Mouse (Mus musculus) neural tube, embryonic 15.5 days (tissue): Measurements from ENCODE around the gene Tmem176b. TPM values are rescaled to one million over a fixed set of nuclear protein-coding genes. Genes with fewer than 3 reads are reported as not detected.

Source experiments
- ATAC-seq: fragments of 200-750 bp; cut with Nextera tagmentation; 2 replicates; pipeline ENCODE4 v1.8.0; 2017; ENCODE audit warnings: mild to moderate bottlenecking, moderate TSS enrichment, moderate library complexity; ENCODE audit not compliant: low FRiP score
- H3K27ac ChIP-seq: fragments of 300-500 bp; sonication (generic); replicated peaks from 2 replicates; pipeline ENCODE4 v1.5.1; 2015; ENCODE audit warnings: mild to moderate bottlenecking, inconsistent platforms
- H3K27me3 ChIP-seq: fragments of 300-500 bp; sonication (generic); replicated peaks from 2 replicates; pipeline ENCODE4 v1.6.1; 2015; ENCODE audit warnings: inconsistent platforms
- H3K36me3 ChIP-seq: fragments of 300-500 bp; sonication (generic); 2 replicates; pipeline ENCODE4 v1.6.1; 2015; ENCODE audit warnings: inconsistent platforms
- H3K4me1 ChIP-seq: fragments of 300-500 bp; sonication (generic); 2 replicates; pipeline ENCODE4 v1.6.1; 2015; ENCODE audit warnings: inconsistent platforms
- H3K4me2 ChIP-seq: fragments of 300-500 bp; sonication (generic); 2 replicates; pipeline ENCODE4 v1.6.1; 2015; ENCODE audit warnings: inconsistent platforms, mild to moderate bottlenecking, moderate library complexity
- H3K4me3 ChIP-seq: fragments of 300-500 bp; sonication (generic); replicated peaks from 2 replicates; pipeline ENCODE4 v1.5.1; 2015; ENCODE audit warnings: mild to moderate bottlenecking, inconsistent platforms
- H3K9ac ChIP-seq: fragments of 300-500 bp; sonication (generic); replicated peaks from 2 replicates; pipeline ENCODE4 v1.6.1; 2015; ENCODE audit warnings: mild to moderate bottlenecking, inconsistent platforms
- H3K9me3 ChIP-seq: fragments of 300-500 bp; sonication (generic); replicated peaks from 2 replicates; pipeline ENCODE4 v1.6.1; 2016; ENCODE audit warnings: inconsistent platforms
- WGBS: fragments of 180-500 bp; shearing (Covaris S2); methylation state at CpG from one replicate; pipeline ENCODE4 v1.1.7; 2015; ENCODE audit warnings: mixed read lengths; 5-methylcytosine and 5-hydroxymethylcytosine counted together
- polyA plus RNA-seq: library from polyadenylated mRNA; unstranded; fragments of >200 nt; fragmentation: Nextera tagmentation; extraction: Ambion mirVana; gene quantifications from 2 replicates; pipeline ENCODE4 v1.2.1, GENCODE M21; 2015

Tmem176b gene
- polyA plus RNA-seq, 1 experiment from 2014 or later = 133 TPM

DNA sequence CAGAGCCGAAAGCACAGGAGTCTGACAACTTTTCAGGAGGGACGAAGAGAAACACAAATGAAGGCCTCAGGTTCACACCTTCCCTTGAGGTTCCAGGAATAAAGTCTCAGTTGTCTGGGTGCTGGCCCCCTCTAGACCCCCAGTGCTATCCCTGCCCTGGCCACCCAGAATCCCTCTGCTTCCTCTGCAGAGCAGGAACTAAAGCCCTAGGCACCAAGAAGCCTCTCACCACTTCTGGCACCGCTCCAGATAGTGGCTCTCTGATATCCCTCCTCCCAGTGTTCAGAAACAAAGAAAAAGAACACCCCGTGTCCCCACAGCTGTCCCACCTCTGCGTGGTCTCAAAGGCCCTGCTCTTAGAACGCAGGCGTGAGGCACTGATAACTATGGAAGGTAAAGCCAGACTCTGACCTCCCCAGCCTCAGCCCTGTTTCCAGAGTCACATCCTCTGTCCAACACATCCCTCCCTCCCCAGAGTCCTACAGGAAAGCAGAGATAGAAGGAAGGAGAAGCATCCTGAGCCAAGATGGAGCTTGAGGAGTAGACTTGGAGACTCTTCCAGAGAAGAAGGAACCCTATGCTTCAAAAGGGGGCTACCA lies 826 bp downstream of the Tmem176b start, which contains the start of gene Tmem176a:
Gene Tmem176a, plus strand, starts transcription at position 549 of the 599 bp plus-strand sequence.
- Histone ChIP-seq H3K4me1 (peaks cover 35% of the 10 kb centered on the region), H3K4me3 (peak within 1 kb of the TSS; percentile 38)

DNA sequence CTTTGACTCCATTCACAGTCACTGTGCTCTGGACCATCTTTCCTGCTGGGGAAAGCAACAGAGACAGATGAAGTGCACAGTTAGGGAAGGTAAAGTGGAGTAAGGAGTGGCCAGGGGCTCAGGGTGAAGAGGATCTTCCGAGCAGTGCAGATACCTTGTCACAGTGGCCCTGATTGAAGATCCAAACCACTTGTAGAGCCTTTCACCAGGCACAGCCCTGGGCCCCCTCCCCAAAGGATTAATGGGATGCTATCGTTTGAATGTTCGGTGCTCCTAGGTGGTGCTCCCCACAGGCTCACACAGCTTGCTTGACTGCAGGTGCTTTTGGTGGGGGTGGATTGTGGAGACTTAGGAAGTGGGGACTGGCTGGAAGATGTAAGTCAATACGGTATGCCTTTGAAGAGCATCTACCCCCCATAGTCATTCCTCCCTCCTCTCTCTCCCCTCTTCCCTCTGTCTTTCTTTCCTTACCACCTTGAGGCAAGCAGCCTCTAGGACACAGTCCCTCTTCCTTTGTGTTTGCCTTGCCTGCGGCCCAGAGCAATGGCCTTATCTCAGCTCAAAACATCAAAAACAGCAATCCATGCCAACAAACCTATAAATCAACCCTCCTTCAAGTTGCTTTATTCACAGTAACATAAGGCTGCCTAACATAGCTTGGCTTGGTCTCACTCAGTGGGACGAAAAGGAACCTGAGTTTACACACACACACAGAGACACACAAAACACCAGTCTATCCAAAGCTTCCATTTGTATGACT lies 2.8 kb downstream of the Tmem176b start:
- Histone ChIP-seq H3K27me3 (no peaks in the 10 kb centered on the region), H3K4me2 (peak overlapping the region; percentile 55; the same call in 1 of the 2 replicates), H3K36me3 (no peaks in the 10 kb centered on the region), H3K27ac (no peak overlapping the region), H3K9ac (no peak overlapping the region), H3K4me3 (no peak overlapping the region), H3K4me1 (peaks cover 35% of the 10 kb centered on the region), H3K9me3 (no peaks in the 10 kb centered on the region)
- ATAC-seq = no peak
- WGBS = 70% methylated on average over 6 of the region's 6 CpGs

More for the DNA sequence above, 826 bp downstream of the Tmem176b start, which contains the start of gene Tmem176a:
- peak; percentile 13; the same call in 1 of the 2 replicates for ATAC-seq
- H3K4me2 ChIP-seq = peak within 1 kb of the TSS; percentile 55
- H3K9ac ChIP-seq = peak within 1 kb of the TSS; percentile 29
- H3K27ac ChIP-seq = peak within 1 kb of the TSS; percentile 70
- WGBS = 31% methylated on average over 7 of the region's 7 CpGs
- H3K9me3 ChIP-seq = no peaks in the 10 kb centered on the region
- no peaks in the 10 kb centered on the region for H3K27me3 ChIP-seq
- H3K36me3 ChIP-seq = no peaks in the 10 kb centered on the region

DNA sequence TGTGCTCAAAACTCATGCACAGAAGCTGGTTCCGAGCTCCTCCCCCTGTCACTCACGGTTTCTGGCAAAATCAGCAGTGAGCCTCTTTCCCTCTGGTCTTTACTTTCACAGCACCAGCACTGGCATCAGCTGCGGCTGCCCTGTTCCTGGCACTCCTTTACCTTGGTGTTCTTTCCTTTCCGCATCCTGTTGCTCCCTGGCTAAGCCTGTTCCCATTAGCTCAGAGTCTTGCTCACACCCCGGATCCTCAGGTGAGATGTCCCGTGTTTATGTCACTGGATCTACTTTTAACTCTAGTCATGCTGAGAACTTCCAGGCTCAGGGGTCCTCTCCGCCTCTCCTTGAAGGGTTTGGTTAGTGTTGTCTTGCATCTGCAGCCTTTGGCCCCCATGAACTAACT lies 3.8 kb downstream of the Tmem176b start:
- no peak overlapping the region for H3K9ac ChIP-seq
- H3K36me3 ChIP-seq = no peaks in the 10 kb centered on the region
- no peak overlapping the region for H3K27ac ChIP-seq
- peaks cover 35% of the 10 kb centered on the region for H3K4me1 ChIP-seq
- no peak for ATAC-seq
- no peak overlapping the region for H3K4me3 ChIP-seq
- H3K9me3 ChIP-seq = no peaks in the 10 kb centered on the region
- WGBS = 87% methylated on average over 7 of the region's 7 CpGs
- no peak overlapping the region for H3K4me2 ChIP-seq
- H3K27me3 ChIP-seq = no peaks in the 10 kb centered on the region

DNA sequence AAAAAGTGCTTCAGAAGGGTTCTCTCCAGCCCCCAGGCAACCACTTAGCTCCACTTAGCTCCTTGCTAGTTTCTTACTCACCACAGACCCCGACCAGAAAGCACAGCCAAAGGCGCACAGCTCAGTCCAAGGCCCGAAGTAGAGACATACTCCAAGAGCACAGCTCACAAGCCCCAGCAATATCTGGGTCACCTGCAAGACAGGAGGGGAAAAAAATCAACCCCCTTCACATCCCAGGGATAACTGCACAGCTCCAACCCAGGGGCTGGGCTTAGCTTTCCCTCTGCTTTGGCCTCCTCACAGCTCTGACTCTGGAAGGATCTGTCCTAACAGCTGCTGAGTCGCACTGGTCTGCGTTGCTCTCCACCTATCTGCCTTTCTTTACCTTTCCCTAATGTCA lies 5.2 kb downstream of the Tmem176b start:
- H3K4me2 ChIP-seq = no peak overlapping the region
- H3K27me3 ChIP-seq = no peaks in the 10 kb centered on the region
- no peak overlapping the region for H3K9ac ChIP-seq
- H3K9me3 ChIP-seq = no peaks in the 10 kb centered on the region
- H3K4me1 ChIP-seq = peaks cover 23% of the 10 kb centered on the region
- H3K36me3 ChIP-seq = no peaks in the 10 kb centered on the region
- no peak overlapping the region for H3K27ac ChIP-seq
- no peak for ATAC-seq
- WGBS = 91% methylated on average over 5 of the region's 5 CpGs
- H3K4me3 ChIP-seq = no peak overlapping the region

DNA sequence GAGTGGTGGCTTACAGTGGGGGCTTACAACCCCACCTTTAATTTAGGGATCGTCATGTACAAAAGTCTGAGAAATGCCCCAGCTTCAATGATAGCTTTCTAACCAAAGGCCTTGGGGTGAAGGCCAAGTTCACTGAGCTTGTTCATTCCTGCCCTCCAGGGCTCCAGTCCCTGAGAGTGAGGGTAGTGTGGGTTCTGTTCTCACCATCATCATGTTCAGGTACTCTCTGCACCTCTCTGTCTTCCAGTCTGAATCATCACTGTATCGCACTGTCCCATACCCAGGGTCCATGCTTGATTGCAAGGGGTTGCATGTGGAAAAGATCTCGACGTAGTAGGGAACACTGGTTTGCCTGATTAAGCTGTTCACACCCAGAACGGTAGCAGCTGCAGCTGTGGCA lies 6.1 kb downstream of the Tmem176b start:
- 86% methylated on average over 5 of the region's 5 CpGs for WGBS
- H3K27me3 ChIP-seq = no peaks in the 10 kb centered on the region
- no peak overlapping the region for H3K27ac ChIP-seq
- no peak overlapping the region for H3K4me3 ChIP-seq
- no peak for ATAC-seq
- H3K4me1 ChIP-seq = peaks cover 15% of the 10 kb centered on the region
- H3K4me2 ChIP-seq = no peak overlapping the region
- no peak overlapping the region for H3K9ac ChIP-seq
- no peaks in the 10 kb centered on the region for H3K9me3 ChIP-seq
- H3K36me3 ChIP-seq = no peaks in the 10 kb centered on the region

DNA sequence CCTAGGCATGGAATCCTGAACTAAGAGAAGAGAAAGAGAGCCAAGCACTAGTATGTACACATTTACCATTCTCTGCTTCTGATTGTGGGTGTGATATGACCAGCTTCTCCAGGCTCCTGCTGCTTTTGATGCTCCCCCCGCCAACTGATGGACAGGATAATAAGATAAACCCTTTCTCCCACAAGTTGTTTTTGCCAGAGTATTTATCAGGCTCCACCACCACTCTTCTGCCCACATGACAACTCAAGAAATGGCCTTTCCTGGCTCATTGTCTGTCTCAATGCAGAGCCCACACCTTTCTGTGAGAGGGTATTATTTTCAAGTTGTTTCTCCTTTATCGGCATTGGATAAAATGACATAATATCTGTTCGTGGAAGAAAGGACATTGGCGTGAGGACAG lies 7.8 kb downstream of the Tmem176b start:
- WGBS = 97% methylated on average over 4 of the region's 4 CpGs

DNA sequence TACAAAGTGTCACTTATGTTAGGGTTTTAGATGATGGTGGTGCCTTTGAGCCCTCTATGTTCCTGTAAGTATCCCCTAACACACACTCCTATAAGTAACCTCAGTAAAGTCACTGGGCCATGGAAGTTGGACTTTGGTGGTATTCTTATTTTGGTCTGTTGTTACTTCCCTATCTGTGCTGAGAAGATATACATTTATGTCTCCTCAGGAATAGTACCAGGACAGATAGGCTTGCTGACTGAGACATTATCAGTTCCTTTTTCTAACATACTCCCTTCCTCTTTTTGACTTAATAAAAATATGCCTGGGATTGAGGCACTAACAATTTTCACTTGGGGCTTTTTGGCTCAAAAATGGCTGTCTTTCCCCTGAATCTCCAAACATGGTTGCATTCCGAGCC lies 8.9 kb downstream of the Tmem176b start:
- Histone ChIP-seq H3K9ac (no peak overlapping the region), H3K27me3 (no peaks in the 10 kb centered on the region), H3K27ac (no peak overlapping the region), H3K4me3 (no peak overlapping the region), H3K9me3 (no peaks in the 10 kb centered on the region), H3K4me1 (no peaks in the 10 kb centered on the region), H3K4me2 (no peak overlapping the region), H3K36me3 (no peaks in the 10 kb centered on the region)
- WGBS = 87% methylated on average over 1 of the region's 1 CpGs
- no peak for ATAC-seq

More for the DNA sequence above, 7.8 kb downstream of the Tmem176b start:
- no peak overlapping the region for H3K4me3 ChIP-seq
- no peaks in the 10 kb centered on the region for H3K9me3 ChIP-seq
- H3K4me1 ChIP-seq = 0 out of 2 replicates have a peak, but pooled peaks cover 3% of the 10 kb centered on the region
- H3K9ac ChIP-seq = no peak overlapping the region
- no peaks in the 10 kb centered on the region for H3K27me3 ChIP-seq
- H3K4me2 ChIP-seq = no peak overlapping the region
- no peak for ATAC-seq
- H3K36me3 ChIP-seq = no peaks in the 10 kb centered on the region
- H3K27ac ChIP-seq = no peak overlapping the region

DNA sequence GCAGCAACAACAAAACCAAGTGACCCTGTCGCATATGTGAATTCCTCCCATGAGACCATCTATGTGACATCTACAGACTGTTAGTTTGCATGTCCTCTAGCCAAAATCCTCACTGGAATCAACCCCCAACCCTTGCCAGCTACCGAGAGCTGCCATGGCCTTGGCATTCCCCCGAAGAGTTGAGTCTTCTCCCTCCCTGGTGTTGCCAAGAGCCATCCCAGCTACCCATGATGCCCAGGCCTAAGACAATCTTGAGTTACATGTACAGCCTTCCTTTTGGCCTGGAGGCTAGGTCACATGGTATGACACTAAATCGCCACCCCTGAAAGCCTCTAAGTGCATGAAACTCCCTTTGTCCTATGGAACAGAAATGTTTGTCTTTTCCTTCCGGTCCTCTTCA lies 10.2 kb downstream of the Tmem176b start:
- Histone ChIP-seq H3K27ac (no peak overlapping the region), H3K27me3 (no peaks in the 10 kb centered on the region), H3K9me3 (no peaks in the 10 kb centered on the region), H3K9ac (no peak overlapping the region), H3K36me3 (no peaks in the 10 kb centered on the region), H3K4me3 (no peak overlapping the region), H3K4me1 (no peaks in the 10 kb centered on the region), H3K4me2 (no peak overlapping the region)
- WGBS = 89% methylated on average over 5 of the region's 5 CpGs
- ATAC-seq = no peak

DNA sequence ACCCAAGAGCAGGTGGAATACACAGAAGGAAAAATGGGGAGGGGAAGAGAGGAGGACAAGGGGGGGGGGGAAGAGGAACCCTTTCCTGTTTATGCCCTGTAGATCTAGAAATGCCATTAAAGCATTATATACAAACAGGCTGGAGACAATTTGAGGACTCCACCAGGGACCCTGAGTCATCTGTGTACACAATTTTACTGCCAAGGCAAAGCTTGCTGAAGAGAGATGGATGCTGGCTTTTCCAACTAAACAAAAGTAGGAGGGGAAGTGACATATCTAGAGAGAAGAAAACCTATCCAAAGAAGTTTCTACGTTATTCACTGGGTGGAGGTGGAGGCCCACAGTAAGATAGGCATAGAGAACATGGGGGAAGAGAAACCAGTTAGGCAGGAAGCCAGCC lies 11.1 kb downstream of the Tmem176b start:
- no peak overlapping the region for H3K4me3 ChIP-seq
- no peaks in the 10 kb centered on the region for H3K36me3 ChIP-seq
- H3K27me3 ChIP-seq = no peaks in the 10 kb centered on the region
- H3K4me1 ChIP-seq = no peaks in the 10 kb centered on the region
- WGBS = 76% methylated on average over 1 of the region's 1 CpGs
- no peaks in the 10 kb centered on the region for H3K9me3 ChIP-seq
- no peak for ATAC-seq
- H3K27ac ChIP-seq = no peak overlapping the region
- H3K9ac ChIP-seq = no peak overlapping the region
- no peak overlapping the region for H3K4me2 ChIP-seq

DNA sequence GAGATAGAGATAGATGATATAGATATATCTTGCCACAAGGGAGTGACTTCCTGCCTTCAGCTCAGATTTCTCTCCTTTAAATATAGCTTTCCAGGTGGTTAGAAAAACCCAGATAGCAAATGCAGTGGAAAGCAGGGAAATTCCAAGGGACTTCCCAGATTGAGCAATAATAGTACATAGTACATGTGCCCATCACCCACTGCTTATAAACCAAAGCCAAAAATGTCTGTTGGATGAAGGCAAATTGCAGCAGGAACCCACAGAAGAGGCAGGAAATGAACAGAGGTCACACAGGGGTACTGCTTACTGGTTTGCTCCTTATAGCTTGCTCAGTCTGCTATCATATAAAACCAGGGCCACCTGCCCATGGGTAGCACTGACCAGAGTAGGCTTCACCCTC lies 11.6 kb downstream of the Tmem176b start:
- no peak for ATAC-seq
- Histone ChIP-seq H3K27ac (no peak overlapping the region), H3K4me3 (no peak overlapping the region), H3K4me1 (no peaks in the 10 kb centered on the region), H3K36me3 (no peaks in the 10 kb centered on the region), H3K27me3 (no peaks in the 10 kb centered on the region), H3K9ac (no peak overlapping the region), H3K4me2 (no peak overlapping the region), H3K9me3 (no peaks in the 10 kb centered on the region)

DNA sequence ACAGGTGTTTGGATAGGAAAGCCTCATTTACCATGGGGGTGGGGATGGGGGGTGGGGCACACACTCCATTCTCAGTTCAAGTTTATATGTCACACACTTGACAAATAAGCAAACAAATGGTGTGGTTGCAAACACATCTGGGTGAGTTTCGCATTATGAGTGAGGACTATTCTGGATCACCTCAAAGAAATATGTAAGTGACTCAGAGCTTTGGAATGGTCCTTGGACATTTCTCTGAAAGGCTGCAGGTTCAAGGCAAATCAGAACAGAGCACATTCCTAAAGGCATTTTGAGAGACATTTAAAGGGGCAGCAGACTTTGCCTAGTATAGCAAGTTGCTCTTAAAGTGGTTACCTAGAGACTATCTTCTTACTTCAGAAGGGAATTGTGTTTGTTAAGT lies 12.3 kb downstream of the Tmem176b start:
- Histone ChIP-seq H3K9ac (no peak overlapping the region), H3K36me3 (no peaks in the 10 kb centered on the region), H3K27ac (no peak overlapping the region), H3K4me1 (no peaks in the 10 kb centered on the region), H3K4me3 (no peak overlapping the region), H3K4me2 (no peak overlapping the region), H3K9me3 (no peaks in the 10 kb centered on the region), H3K27me3 (no peaks in the 10 kb centered on the region)
- WGBS = 88% methylated on average over 1 of the region's 1 CpGs
- ATAC-seq = no peak

DNA sequence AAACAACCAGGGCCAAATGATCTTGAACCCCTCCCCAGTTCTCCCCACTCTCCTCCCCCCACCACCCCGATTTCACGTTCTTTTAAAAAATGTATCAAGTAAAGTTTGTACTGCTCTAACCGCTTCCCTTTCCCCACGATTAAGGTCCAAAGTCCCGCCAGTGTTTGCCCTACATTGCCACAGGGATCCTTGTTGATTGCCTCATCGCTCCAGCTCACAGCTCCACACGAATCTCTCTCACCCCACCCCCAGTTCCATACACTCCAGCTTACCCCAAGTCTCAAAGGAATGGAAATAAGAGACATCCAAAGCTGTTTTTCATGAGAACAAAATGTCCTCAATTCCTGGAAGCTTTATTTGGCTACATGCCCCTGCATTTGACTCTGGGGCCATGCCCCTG lies 16.3 kb downstream of the Tmem176b start:
- H3K36me3 ChIP-seq = no peaks in the 10 kb centered on the region
- H3K9ac ChIP-seq = no peak overlapping the region
- no peaks in the 10 kb centered on the region for H3K9me3 ChIP-seq
- ATAC-seq = no peak
- H3K4me3 ChIP-seq = no peak overlapping the region
- no peak overlapping the region for H3K4me2 ChIP-seq
- H3K4me1 ChIP-seq = no peaks in the 10 kb centered on the region
- no peaks in the 10 kb centered on the region for H3K27me3 ChIP-seq
- H3K27ac ChIP-seq = no peak overlapping the region
- WGBS = 74% methylated on average over 7 of the region's 7 CpGs
